Mouse (Mus musculus): Measurements from ENCODE around the gene Col4a2. TPM values are rescaled to one million over a fixed set of nuclear protein-coding genes. Genes with fewer than 3 reads are reported as not detected.

Col4a2 gene
- polyA plus RNA-seq, 1 experiment from 2014 or later: 24.0 TPM

DNA sequence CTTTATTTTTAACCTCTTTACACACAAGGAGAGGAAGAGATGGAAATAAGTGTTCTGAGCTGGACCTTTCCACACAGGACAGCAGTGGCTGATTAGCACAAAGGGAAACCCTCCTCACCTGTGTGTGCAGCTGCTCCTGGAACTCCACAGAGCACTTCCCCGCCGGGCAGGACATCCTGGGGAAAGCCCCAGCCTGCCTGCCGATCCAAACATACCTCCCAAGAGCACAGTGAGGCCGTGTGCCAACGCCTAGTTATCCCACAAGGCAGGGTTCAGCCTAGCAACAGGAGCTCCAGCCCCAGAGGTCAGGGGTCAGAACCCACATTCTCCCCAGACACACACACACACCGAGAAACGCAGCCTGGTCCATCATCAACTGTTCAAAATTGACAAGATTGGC, 83.5 kb downstream of the Col4a2 start:
- H3K36me3 ChIP-seq (ENCODE audit: poor library complexity, severe bottlenecking): no peaks in the 10 kb centered on the region
- WGBS: 79% methylated on average over 7 of the region's 7 CpGs
- H3K27ac ChIP-seq: no peak overlapping the region
- H3K4me3 ChIP-seq: no peak overlapping the region
- ATAC-seq: no peak
- no peak overlapping the region for H3K4me2 ChIP-seq
- H3K9ac ChIP-seq: no peak overlapping the region
- H3K4me1 ChIP-seq: 0 out of 2 replicates have a peak, but pooled peaks cover 4% of the 10 kb centered on the region
- no peaks in the 10 kb centered on the region for H3K27me3 ChIP-seq
- no peaks in the 10 kb centered on the region for H3K9me3 ChIP-seq (replicated peaks)

DNA sequence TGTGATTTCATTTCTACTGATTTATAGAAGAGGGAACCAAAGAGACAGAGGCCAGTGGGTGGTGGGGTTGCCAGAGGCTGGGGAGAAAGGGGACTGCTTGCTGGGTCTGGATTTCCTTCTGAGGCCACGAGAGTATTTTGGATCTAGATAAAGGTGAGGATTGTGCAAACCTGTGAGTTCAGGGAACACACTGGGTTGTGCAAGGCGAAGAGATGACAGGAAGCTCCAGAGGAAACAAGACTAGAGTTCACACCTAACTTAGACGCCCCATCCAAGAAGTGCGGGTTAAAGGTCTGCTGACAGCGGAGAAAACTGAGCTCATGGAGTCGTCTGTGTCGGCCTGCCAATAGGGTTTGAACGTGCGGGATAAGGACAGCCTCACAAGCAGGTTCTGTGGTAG, 84.5 kb downstream of the Col4a2 start:
- no peak overlapping the region for H3K4me2 ChIP-seq
- H3K36me3 ChIP-seq (ENCODE audit: poor library complexity, severe bottlenecking): no peaks in the 10 kb centered on the region
- H3K27ac ChIP-seq: no peak overlapping the region
- ATAC-seq: no peak
- 87% methylated on average over 9 of the region's 9 CpGs for WGBS
- H3K9ac ChIP-seq: no peak overlapping the region
- H3K4me1 ChIP-seq: 0 out of 2 replicates have a peak, but pooled peaks cover 4% of the 10 kb centered on the region
- no peaks in the 10 kb centered on the region for H3K9me3 ChIP-seq (replicated peaks)
- no peaks in the 10 kb centered on the region for H3K27me3 ChIP-seq
- H3K4me3 ChIP-seq: no peak overlapping the region

DNA sequence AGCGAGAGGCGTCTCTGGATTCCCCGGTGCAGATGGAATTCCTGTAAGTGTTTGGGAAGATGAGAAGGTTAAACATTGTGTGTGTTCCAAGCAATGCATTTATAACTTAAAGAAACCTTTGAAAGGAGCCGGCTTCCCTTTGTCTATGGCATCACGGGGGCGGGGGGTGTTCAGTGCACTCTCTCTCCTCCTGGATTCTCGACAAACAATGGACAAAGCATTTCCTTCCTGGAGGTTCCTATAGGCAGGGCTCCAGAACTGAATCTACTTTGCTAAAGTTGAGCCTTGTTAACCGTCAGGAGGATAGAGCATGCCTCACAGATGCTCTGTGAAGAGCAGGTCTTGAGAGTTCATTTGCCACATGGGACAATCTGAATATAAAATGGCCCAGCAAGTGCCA, 87.1 kb downstream of the Col4a2 start:
- WGBS: 22% methylated on average over 8 of the region's 8 CpGs
- no peak overlapping the region for H3K4me3 ChIP-seq
- no peaks in the 10 kb centered on the region for H3K36me3 ChIP-seq (ENCODE audit: poor library complexity, severe bottlenecking)
- H3K4me2 ChIP-seq: no peak overlapping the region
- 0 out of 2 replicates have a peak, but pooled peaks cover 4% of the 10 kb centered on the region for H3K4me1 ChIP-seq
- no peaks in the 10 kb centered on the region for H3K9me3 ChIP-seq (replicated peaks)
- no peaks in the 10 kb centered on the region for H3K27me3 ChIP-seq
- no peak overlapping the region for H3K9ac ChIP-seq
- ATAC-seq: no peak
- no peak overlapping the region for H3K27ac ChIP-seq

GRCm38 (mm10) chr8:11400244-11400643, 87.6 kb downstream of the Col4a2 start:
- 79% methylated on average over 8 of the region's 8 CpGs for WGBS
- Histone ChIP-seq H3K4me2 (no peak overlapping the region), H3K4me3 (no peak overlapping the region), H3K4me1 (0 out of 2 replicates have a peak, but pooled peaks cover 4% of the 10 kb centered on the region), H3K36me3 (ENCODE audit: poor library complexity, severe bottlenecking) (no peaks in the 10 kb centered on the region), H3K9ac (no peak overlapping the region), H3K27me3 (no peaks in the 10 kb centered on the region), H3K9me3 (replicated peaks) (no peaks in the 10 kb centered on the region), H3K27ac (no peak overlapping the region)
- no peak for ATAC-seq

DNA sequence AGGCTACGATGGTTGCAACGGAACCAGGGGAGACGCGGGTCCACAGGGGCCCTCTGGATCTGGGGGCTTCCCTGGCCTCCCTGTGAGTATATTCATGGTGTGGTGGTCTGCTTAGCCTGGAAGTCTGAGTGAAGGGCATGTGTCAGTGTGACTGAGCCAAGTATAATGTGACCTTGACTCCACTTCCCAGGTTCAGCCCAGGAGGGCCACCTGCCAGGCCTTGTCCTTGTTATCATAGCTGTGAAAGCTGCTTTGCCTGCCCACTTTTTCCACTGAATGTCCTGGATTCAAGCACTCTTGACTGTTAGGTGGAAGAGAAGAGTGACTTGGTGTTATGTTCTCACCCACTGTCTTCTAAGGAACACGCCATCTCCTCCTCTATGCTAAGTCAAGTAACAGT, 88.6 kb downstream of the Col4a2 start:
- 0 out of 2 replicates have a peak, but pooled peaks cover 11% of the 10 kb centered on the region for H3K4me1 ChIP-seq
- H3K36me3 ChIP-seq (ENCODE audit: poor library complexity, severe bottlenecking): no peaks in the 10 kb centered on the region
- H3K4me2 ChIP-seq: no peak overlapping the region
- H3K27me3 ChIP-seq: no peaks in the 10 kb centered on the region
- no peak overlapping the region for H3K4me3 ChIP-seq
- H3K9ac ChIP-seq: no peak overlapping the region
- no peak for ATAC-seq
- 94% methylated on average over 5 of the region's 5 CpGs for WGBS
- no peaks in the 10 kb centered on the region for H3K9me3 ChIP-seq (replicated peaks)
- no peak overlapping the region for H3K27ac ChIP-seq

DNA sequence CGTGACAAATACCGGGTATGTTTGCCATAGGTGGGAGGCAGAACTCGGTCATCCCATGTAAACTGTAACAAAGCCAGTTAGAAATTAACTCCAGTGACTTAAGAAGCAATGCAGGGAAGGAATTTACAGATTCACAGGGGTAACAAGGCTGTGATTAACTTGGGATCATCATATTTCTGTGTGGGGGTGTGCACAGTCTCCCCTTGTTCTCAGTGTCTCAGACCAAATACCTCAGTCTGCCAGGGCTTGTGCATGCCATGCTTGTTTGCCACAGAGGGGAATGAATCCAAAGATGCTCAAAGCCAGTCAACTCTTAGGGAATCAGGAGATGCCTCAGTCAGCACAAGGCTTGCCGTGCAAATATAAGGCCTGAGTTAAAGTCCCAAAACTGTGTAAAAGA, 89.6 kb downstream of the Col4a2 start:
- H3K36me3 ChIP-seq (ENCODE audit: poor library complexity, severe bottlenecking): no peaks in the 10 kb centered on the region
- no peak overlapping the region for H3K4me2 ChIP-seq
- H3K4me3 ChIP-seq: no peak overlapping the region
- no peaks in the 10 kb centered on the region for H3K27me3 ChIP-seq
- peaks cover 16% of the 10 kb centered on the region; the same call in 1 of the 2 replicates for H3K4me1 ChIP-seq
- no peak overlapping the region for H3K9ac ChIP-seq
- WGBS: 96% methylated on average over 4 of the region's 4 CpGs
- H3K27ac ChIP-seq: no peak overlapping the region
- no peaks in the 10 kb centered on the region for H3K9me3 ChIP-seq (replicated peaks)
- no peak for ATAC-seq

- 90% methylated on average over 9 of the region's 9 CpGs for WGBS
- Histone ChIP-seq H3K4me3 (no peak overlapping the region), H3K36me3 (ENCODE audit: poor library complexity, severe bottlenecking) (no peaks in the 10 kb centered on the region), H3K4me2 (no peak overlapping the region), H3K27ac (no peak overlapping the region), H3K4me1 (peaks cover 16% of the 10 kb centered on the region; the same call in 1 of the 2 replicates), H3K27me3 (no peaks in the 10 kb centered on the region), H3K9me3 (replicated peaks) (no peaks in the 10 kb centered on the region), H3K9ac (no peak overlapping the region)
- no peak for ATAC-seq
Observed at GRCm38 (mm10) chr8:11403813-11404212, 91.2 kb downstream of the Col4a2 start.

GRCm38 (mm10) chr8:11404614-11405013, 92.0 kb downstream of the Col4a2 start:
- H3K9me3 ChIP-seq (replicated peaks): no peaks in the 10 kb centered on the region
- H3K36me3 ChIP-seq (ENCODE audit: poor library complexity, severe bottlenecking): no peaks in the 10 kb centered on the region
- peaks cover 14% of the 10 kb centered on the region; the same call in 1 of the 2 replicates for H3K4me1 ChIP-seq
- 76% methylated on average over 4 of the region's 4 CpGs for WGBS
- no peak overlapping the region for H3K4me2 ChIP-seq
- no peaks in the 10 kb centered on the region for H3K27me3 ChIP-seq
- ATAC-seq: no peak
- H3K4me3 ChIP-seq: no peak overlapping the region
- H3K9ac ChIP-seq: no peak overlapping the region
- no peak overlapping the region for H3K27ac ChIP-seq

GRCm38 (mm10) chr8:11405722-11406481, 93.3 kb downstream of the Col4a2 start:
- Histone ChIP-seq H3K36me3 (ENCODE audit: poor library complexity, severe bottlenecking) (no peaks in the 10 kb centered on the region), H3K4me2 (no peak overlapping the region), H3K4me1 (peaks cover 11% of the 10 kb centered on the region; the same call in 1 of the 2 replicates), H3K9ac (no peak overlapping the region), H3K9me3 (replicated peaks) (no peaks in the 10 kb centered on the region), H3K4me3 (no peak overlapping the region), H3K27me3 (no peaks in the 10 kb centered on the region), H3K27ac (peak overlapping the region; percentile 41)
- WGBS: 62% methylated on average over 13 of the region's 13 CpGs
- ATAC-seq: peak; percentile 83

- no peak overlapping the region for H3K27ac ChIP-seq
- 75% methylated on average over 12 of the region's 12 CpGs for WGBS
Observed at GRCm38 (mm10) chr8:11411504-11412124, 99.0 kb downstream of the Col4a2 start.

GRCm38 (mm10) chr8:11412450-11412849, 99.8 kb downstream of the Col4a2 start:
- H3K9ac ChIP-seq: no peak overlapping the region
- no peaks in the 10 kb centered on the region for H3K9me3 ChIP-seq (replicated peaks)
- no peak overlapping the region for H3K27ac ChIP-seq
- H3K4me2 ChIP-seq: no peak overlapping the region
- no peaks in the 10 kb centered on the region for H3K36me3 ChIP-seq (ENCODE audit: poor library complexity, severe bottlenecking)
- WGBS: 70% methylated on average over 5 of the region's 5 CpGs
- ATAC-seq: no peak
- no peaks in the 10 kb centered on the region for H3K27me3 ChIP-seq
- peaks cover 18% of the 10 kb centered on the region for H3K4me1 ChIP-seq
- no peak overlapping the region for H3K4me3 ChIP-seq

More at GRCm38 (mm10) chr8:11411504-11412124, 99.0 kb downstream of the Col4a2 start:
- Histone ChIP-seq H3K9me3 (replicated peaks) (no peaks in the 10 kb centered on the region), H3K27me3 (no peaks in the 10 kb centered on the region), H3K4me3 (no peak overlapping the region), H3K4me1 (peaks cover 18% of the 10 kb centered on the region), H3K4me2 (no peak overlapping the region), H3K9ac (no peak overlapping the region), H3K36me3 (ENCODE audit: poor library complexity, severe bottlenecking) (no peaks in the 10 kb centered on the region)
- no peak for ATAC-seq

DNA sequence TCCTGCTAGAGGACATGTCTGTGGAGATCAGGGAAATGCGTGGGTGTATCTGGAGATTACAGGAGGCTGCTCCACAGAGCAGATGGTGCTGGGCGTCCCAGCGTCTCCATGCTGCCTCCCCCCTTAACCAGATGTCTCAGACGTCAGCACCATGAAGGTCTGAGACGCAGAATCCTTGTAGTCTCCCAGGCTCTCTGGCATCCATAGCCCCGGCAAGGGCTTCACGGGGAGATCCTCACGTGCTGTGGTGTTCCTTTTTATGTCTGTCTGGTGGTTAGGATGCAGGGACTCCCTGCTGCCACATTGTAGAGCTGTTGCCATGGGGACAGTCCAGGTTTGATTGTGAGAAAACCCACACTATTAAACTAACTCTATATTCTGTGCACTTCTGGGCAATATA, 101.7 kb downstream of the Col4a2 start:
- no peak overlapping the region for H3K4me2 ChIP-seq
- WGBS: 15% methylated on average over 8 of the region's 8 CpGs

More for the DNA sequence above, 101.7 kb downstream of the Col4a2 start:
- peak; percentile 64 for ATAC-seq
- peaks cover 25% of the 10 kb centered on the region for H3K4me1 ChIP-seq
- no peaks in the 10 kb centered on the region for H3K36me3 ChIP-seq (ENCODE audit: poor library complexity, severe bottlenecking)
- no peak overlapping the region for H3K4me3 ChIP-seq
- peak overlapping the region; percentile 6; the same call in 1 of the 2 replicates for H3K27ac ChIP-seq
- no peak overlapping the region for H3K9ac ChIP-seq
- no peaks in the 10 kb centered on the region for H3K27me3 ChIP-seq
- H3K9me3 ChIP-seq (replicated peaks): no peaks in the 10 kb centered on the region
